Mouse (Mus musculus): ENCODE measurements around the gene Pigc. TPM values are rescaled to one million over a fixed set of nuclear protein-coding genes. Genes with fewer than 3 reads are reported as not detected.
A peak's percentile ranks its signal among the peaks of the same experiment; 100 is the strongest.

Pigc gene
- polyA plus RNA-seq, 1 experiment from 2014 or later = 39.3 TPM

DNA sequence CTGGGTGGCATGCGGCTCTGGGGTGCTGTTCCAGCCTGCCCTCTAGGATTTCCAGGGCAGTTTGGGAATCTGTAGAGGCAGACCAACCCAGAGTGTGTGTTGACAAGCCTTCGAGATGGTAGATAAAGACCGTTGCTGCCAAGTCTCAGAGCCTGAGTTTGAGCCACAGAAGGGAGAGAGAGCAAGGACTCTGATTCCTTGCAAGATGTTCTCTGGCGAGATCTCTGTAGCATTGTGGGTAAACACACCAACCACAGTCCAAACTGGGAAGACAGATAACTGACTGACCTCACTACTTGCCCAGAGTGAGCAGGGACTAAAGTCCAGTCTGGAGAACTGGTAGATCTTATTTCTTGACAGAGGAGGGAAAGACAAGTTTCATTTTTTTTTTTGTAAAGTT lies 44.6 kb downstream of the Pigc start:
- Histone ChIP-seq H3K4me2 (replicated peaks; ENCODE audit: low read depth, low read length) (no peak overlapping the region), H3K4me3 (ENCODE audit: low read depth, low read length) (no peak overlapping the region), H3K9ac (replicated peaks; ENCODE audit: low read depth) (no peak overlapping the region), H3K4me1 (ENCODE audit: insufficient read depth, low read depth, low read length) (peaks cover 7% of the 10 kb centered on the region; the same call in 1 of the 2 replicates), H3K36me3 (ENCODE audit: insufficient read depth, low read length) (no peaks in the 10 kb centered on the region), H3K9me3 (ENCODE audit: low read length) (no peaks in the 10 kb centered on the region), H3K27me3 (replicated peaks; ENCODE audit: insufficient read depth, low read length) (no peaks in the 10 kb centered on the region), H3K27ac (ENCODE audit: low read length) (no peak overlapping the region)
- DNase-seq (ENCODE audit: low spot score) (no peak), ATAC-seq (no peak)
- WGBS = 31% methylated on average over 4 of the region's 4 CpGs
- TF ChIP-seq CTCF (IDR thresholded peaks at IDR 0.05) (no peak), EP300 (IDR thresholded peaks at IDR 0.05) (no peak)

DNA sequence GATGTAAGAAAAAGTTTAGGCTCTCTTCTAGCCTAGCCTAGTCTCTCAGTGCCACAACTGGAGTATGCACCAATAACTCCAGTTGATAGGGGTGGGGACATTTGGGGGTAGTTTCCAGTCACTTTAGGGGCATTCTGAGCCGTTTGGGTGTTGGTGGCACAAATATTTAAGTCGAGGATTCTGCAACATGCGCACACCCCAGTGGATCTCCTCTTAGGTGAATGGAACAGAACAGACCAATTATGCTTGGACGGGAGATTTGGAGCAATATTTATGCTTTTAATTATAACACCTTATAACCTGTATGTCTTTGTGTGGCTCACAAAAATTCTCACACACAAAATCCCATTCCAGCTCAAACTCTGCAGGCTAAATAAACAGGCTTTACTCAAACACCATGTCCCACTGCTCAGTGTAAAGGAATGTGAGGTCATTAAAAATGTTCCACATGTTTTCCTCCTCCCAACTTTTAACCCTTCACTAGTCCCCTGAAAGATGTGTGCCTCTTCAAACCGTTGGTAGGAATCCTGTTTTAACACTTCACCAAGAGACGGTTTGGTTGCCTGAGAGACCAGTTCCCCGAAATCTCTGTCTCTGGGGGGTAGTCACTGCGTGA lies 46.4 kb downstream of the Pigc start:
- Histone ChIP-seq H3K4me1 (ENCODE audit: insufficient read depth, low read depth, low read length) (peaks cover 7% of the 10 kb centered on the region; the same call in 1 of the 2 replicates), H3K27me3 (replicated peaks; ENCODE audit: insufficient read depth, low read length) (no peaks in the 10 kb centered on the region), H3K36me3 (ENCODE audit: insufficient read depth, low read length) (no peaks in the 10 kb centered on the region), H3K4me3 (ENCODE audit: low read depth, low read length) (no peak overlapping the region), H3K9ac (replicated peaks; ENCODE audit: low read depth) (no peak overlapping the region), H3K9me3 (ENCODE audit: low read length) (no peaks in the 10 kb centered on the region), H3K27ac (ENCODE audit: low read length) (no peak overlapping the region), H3K4me2 (replicated peaks; ENCODE audit: low read depth, low read length) (no peak overlapping the region)
- TF ChIP-seq CTCF (IDR thresholded peaks at IDR 0.05) (no peak), EP300 (IDR thresholded peaks at IDR 0.05) (no peak)
- DNase-seq (ENCODE audit: low spot score) = peak; percentile 41
- WGBS = 40% methylated on average over 8 of the region's 8 CpGs
- peak; percentile 56; the same call in 1 of the 2 replicates for ATAC-seq

DNA sequence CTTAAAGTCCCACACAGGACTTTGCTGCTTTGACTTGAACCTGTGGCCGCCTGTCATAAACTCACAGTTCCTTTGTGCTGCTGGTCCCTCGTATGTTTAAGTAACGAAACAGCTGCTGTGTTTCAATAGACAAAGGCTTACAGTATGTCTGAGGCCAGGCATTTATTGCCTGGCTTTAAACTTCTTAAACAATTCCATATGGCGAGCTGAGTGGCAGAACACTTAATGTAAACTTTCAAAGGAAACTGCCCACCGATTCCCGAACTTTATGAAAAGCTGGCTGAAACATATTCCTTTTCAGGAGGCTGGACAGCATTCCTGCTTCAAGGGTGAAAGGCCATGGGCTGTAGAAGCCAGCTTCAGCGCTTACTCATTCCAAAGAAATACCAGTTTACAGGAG lies 48.0 kb downstream of the Pigc start:
- Histone ChIP-seq H3K27ac (ENCODE audit: low read length) (no peak overlapping the region), H3K36me3 (ENCODE audit: insufficient read depth, low read length) (no peaks in the 10 kb centered on the region), H3K27me3 (replicated peaks; ENCODE audit: insufficient read depth, low read length) (no peaks in the 10 kb centered on the region), H3K4me3 (ENCODE audit: low read depth, low read length) (no peak overlapping the region), H3K4me1 (ENCODE audit: insufficient read depth, low read depth, low read length) (peaks cover 7% of the 10 kb centered on the region; the same call in 1 of the 2 replicates), H3K9me3 (ENCODE audit: low read length) (no peaks in the 10 kb centered on the region), H3K4me2 (replicated peaks; ENCODE audit: low read depth, low read length) (no peak overlapping the region), H3K9ac (replicated peaks; ENCODE audit: low read depth) (no peak overlapping the region)
- DNase-seq (ENCODE audit: low spot score) = no peak
- WGBS = 15% methylated on average over 7 of the region's 7 CpGs
- ATAC-seq = no peak
- TF ChIP-seq EP300 (IDR thresholded peaks at IDR 0.05) (no peak), CTCF (IDR thresholded peaks at IDR 0.05) (no peak)

DNA sequence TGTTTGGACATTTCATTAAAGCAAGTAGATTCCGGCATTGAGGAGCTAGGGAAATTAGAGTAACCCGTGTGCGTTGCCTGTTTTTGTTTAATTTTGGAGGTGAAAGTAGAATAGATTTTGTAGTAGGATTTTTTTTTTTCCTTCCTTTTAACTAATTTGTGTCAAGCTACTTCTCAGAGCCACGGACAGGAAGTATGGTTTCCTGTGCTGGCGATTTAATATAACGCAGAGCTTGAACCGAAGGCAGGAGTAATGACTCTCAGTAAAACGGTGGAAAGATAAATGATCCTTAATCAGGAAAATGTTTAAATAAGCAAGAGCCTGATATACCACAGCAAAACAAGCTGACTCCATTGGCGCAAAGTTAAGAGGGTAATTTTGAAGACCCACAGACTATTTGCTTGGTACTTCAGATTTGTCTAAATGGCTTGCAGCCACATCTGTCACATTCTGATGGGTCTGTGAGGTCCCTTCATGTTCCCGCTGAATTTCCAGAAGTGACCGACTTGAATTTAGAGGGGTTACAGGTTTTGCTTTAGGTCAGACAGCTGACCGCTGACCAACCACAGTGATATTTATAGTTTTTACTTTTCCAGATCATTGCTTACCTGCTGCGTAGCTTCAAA lies 49.1 kb downstream of the Pigc start:
- 22% methylated on average over 13 of the region's 13 CpGs for WGBS
- no peak overlapping the region for H3K9ac ChIP-seq (replicated peaks; ENCODE audit: low read depth)
- H3K4me1 ChIP-seq (ENCODE audit: insufficient read depth, low read depth, low read length) = peaks cover 7% of the 10 kb centered on the region; the same call in 1 of the 2 replicates
- no peak overlapping the region for H3K4me3 ChIP-seq (ENCODE audit: low read depth, low read length)
- H3K9me3 ChIP-seq (ENCODE audit: low read length) = no peaks in the 10 kb centered on the region
- H3K36me3 ChIP-seq (ENCODE audit: insufficient read depth, low read length) = no peaks in the 10 kb centered on the region
- no peaks in the 10 kb centered on the region for H3K27me3 ChIP-seq (replicated peaks; ENCODE audit: insufficient read depth, low read length)
- ATAC-seq (no peak), DNase-seq (ENCODE audit: low spot score) (no peak)
- no peak for TF ChIP-seq EP300 (IDR thresholded peaks at IDR 0.05)
- no peak for TF ChIP-seq CTCF (IDR thresholded peaks at IDR 0.05)
- no peak overlapping the region for H3K27ac ChIP-seq (ENCODE audit: low read length)
- peak overlapping the region; percentile 22; the same call in 1 of the 2 replicates for H3K4me2 ChIP-seq (replicated peaks; ENCODE audit: low read depth, low read length)

DNA sequence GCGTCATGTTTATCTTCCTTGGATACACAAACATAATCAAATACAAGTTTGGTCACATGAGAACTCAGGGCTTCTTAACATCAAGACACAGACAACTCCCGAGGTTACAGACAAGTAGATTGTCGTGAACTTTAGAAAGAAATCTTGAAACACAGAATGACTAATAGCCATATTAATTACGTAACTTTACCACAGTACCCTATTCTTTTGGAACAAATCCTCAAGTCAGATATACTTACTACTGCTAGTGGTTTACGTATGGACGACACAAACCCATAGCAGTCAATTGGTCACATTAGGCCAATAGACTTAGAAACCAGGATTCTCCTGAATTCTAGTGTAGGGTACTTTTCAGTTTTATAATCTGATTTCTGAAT lies 49.6 kb downstream of the Pigc start:
- WGBS = 51% methylated on average over 6 of the region's 6 CpGs

DNA sequence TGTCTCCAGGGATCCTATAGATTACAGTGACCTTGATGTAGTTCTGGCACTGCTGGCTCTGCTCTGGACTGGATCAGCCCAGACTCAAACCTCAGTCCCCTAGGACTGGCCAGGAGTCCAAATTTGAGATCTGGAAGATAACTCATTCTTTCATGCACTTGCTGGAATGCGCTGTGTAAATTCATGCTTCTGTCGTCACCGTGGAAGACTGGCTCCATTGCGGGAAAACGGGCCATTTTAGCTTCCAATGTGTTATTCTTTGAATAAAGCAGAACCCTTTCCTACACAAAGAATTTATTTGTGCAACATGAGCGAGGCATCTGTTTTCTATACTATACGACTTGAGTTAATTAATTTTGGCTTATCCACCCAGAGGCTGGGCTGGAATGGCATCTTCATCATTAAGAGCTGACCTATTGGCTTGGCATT lies 51.3 kb downstream of the Pigc start:
- no peaks in the 10 kb centered on the region for H3K27me3 ChIP-seq (replicated peaks; ENCODE audit: insufficient read depth, low read length)
- WGBS = 71% methylated on average over 7 of the region's 7 CpGs
- H3K4me2 ChIP-seq (replicated peaks; ENCODE audit: low read depth, low read length) = no peak overlapping the region
- H3K36me3 ChIP-seq (ENCODE audit: insufficient read depth, low read length) = no peaks in the 10 kb centered on the region
- peaks cover 7% of the 10 kb centered on the region; the same call in 1 of the 2 replicates for H3K4me1 ChIP-seq (ENCODE audit: insufficient read depth, low read depth, low read length)
- TF ChIP-seq CTCF (IDR thresholded peaks at IDR 0.05) = no peak
- TF ChIP-seq EP300 (IDR thresholded peaks at IDR 0.05) = no peak
- DNase-seq (ENCODE audit: low spot score) (no peak), ATAC-seq (no peak)
- H3K9me3 ChIP-seq (ENCODE audit: low read length) = no peaks in the 10 kb centered on the region
- no peak overlapping the region for H3K9ac ChIP-seq (replicated peaks; ENCODE audit: low read depth)
- H3K27ac ChIP-seq (ENCODE audit: low read length) = no peak overlapping the region
- no peak overlapping the region for H3K4me3 ChIP-seq (ENCODE audit: low read depth, low read length)

More for the DNA sequence above, 49.6 kb downstream of the Pigc start:
- DNase-seq (ENCODE audit: low spot score) (no peak), ATAC-seq (no peak)
- Histone ChIP-seq H3K27ac (ENCODE audit: low read length) (no peak overlapping the region), H3K4me3 (ENCODE audit: low read depth, low read length) (no peak overlapping the region), H3K4me2 (replicated peaks; ENCODE audit: low read depth, low read length) (no peak overlapping the region), H3K9me3 (ENCODE audit: low read length) (no peaks in the 10 kb centered on the region), H3K4me1 (ENCODE audit: insufficient read depth, low read depth, low read length) (peaks cover 7% of the 10 kb centered on the region; the same call in 1 of the 2 replicates), H3K9ac (replicated peaks; ENCODE audit: low read depth) (no peak overlapping the region), H3K27me3 (replicated peaks; ENCODE audit: insufficient read depth, low read length) (no peaks in the 10 kb centered on the region), H3K36me3 (ENCODE audit: insufficient read depth, low read length) (no peaks in the 10 kb centered on the region)
- TF ChIP-seq CTCF (IDR thresholded peaks at IDR 0.05) = no peak
- TF ChIP-seq EP300 (IDR thresholded peaks at IDR 0.05) = no peak

Measured in lung, postnatal 0 days (tissue).